Mouse (Mus musculus) layer of hippocampus, adult 2 months (tissue): ENCODE measurements around the gene Gm19668. TPM values are rescaled to one million over a fixed set of nuclear protein-coding genes. Genes with fewer than 3 reads are reported as not detected.
"Not testable (repeated sequence)": the region's sequence is repeated elsewhere in the genome, so short reads cannot be mapped to it uniquely, and the experiment has no call there.

Experiments
- DNase-seq, 2 experiments: peaks; one replicate each; pipeline ENCODE4 v3.0.0; 2022; ENCODE audit warnings: low spot score in 2 of 2
- H3K27ac ChIP-seq: fragments of 200-600 bp; 2 replicates; pipeline ENCODE4 v1.8.1; 2022
- H3K4me3 ChIP-seq: fragments of 200-600 bp; 2 replicates; pipeline ENCODE4 v1.8.1; 2022; ENCODE audit warnings: mild to moderate bottlenecking
- CTCF ChIP-seq: fragments of 200-600 bp; conservative IDR thresholded peaks from 2 replicates; pipeline ENCODE4 v1.8.1; 2022; ENCODE audit warnings: antibody characterized with exemption, mild to moderate bottlenecking, moderate library complexity
- total RNA-seq, 2 experiments: library from RNA; stranded (reverse); gene quantifications; 2 replicates each; pipeline ENCODE4 v1.2.3; 2021

Gm19668 gene
- total RNA-seq, 2 experiments from 2014 or later, result not detected

DNA sequence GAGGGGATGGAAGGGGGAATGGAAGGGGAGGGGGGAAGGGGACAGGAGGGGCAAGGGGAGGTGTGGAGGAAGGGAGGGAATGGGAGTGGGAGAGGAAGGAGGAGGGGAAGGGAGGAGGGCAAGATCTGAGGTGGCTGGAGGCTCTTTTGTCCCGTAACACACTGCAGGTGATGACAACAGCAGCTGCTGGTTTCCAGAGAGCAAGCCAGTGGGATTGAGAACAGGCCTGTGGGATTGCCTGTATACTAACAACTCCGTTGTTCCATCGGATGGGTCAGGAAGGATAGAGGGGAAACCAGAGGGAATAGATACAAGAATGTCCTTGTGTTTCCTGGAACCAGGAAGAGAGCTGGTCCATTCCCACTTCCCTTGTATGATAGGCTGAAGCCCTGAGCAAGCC is 1.3 kb downstream of the Gm19668 start:
- no peak for TF ChIP-seq CTCF
- no peak for DNase-seq
- no peak overlapping the region for H3K27ac ChIP-seq

DNA sequence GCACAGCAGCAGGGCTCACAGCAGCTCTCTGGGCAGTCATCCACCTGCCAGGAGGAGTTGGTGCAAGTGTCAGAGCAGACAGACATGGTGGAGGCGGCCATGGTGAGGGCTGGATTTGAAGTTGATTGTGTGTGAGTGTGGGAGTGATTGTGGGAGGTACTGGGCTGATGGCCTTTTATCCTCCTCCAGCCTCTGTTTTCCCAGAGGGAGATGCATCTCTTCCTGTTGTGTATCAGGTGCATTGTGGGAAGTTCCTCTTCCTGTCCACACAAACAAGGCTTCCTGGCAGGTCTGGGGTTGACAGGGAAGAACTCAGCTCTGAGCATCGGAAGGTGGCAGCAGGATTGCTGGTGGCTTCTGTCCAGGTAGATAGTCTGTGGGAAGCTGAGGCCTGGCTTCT is 4.0 kb downstream of the Gm19668 start, which contains the start of gene Gm9639:
Gm9639 (minus strand) TSS at position 101 of the 400 bp plus-strand sequence.
- TF ChIP-seq CTCF, result no peak
- Histone ChIP-seq H3K27ac (no peak within 1 kb of the TSS), H3K4me3 (no peak within 1 kb of the TSS)
- no peak for DNase-seq

More for the DNA sequence above, 1.3 kb downstream of the Gm19668 start:
- no peak overlapping the region for H3K4me3 ChIP-seq

DNA sequence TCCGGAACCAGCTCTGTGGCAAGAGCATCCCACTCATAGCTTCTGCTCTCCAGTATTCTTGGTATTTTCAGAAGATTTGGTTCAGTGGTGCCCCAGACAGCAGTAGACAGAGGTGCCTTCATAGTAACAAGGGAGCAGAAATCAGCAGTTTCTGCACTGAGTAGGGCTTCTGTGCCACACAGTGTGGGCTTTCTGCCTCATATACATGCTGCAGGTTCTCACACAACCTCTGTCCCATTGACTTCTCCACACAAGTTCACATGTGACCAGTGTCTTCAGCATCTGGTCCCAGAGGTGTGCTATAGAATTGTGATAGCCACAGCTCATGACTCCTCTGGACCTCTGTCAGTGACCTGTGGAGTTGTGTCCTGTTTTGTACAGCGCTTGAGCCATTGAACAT is 10.3 kb downstream of the Gm19668 start:
- no peak for DNase-seq
- Histone ChIP-seq H3K4me3 (no peak overlapping the region), H3K27ac (no peak overlapping the region)
- no peak for TF ChIP-seq CTCF

DNA sequence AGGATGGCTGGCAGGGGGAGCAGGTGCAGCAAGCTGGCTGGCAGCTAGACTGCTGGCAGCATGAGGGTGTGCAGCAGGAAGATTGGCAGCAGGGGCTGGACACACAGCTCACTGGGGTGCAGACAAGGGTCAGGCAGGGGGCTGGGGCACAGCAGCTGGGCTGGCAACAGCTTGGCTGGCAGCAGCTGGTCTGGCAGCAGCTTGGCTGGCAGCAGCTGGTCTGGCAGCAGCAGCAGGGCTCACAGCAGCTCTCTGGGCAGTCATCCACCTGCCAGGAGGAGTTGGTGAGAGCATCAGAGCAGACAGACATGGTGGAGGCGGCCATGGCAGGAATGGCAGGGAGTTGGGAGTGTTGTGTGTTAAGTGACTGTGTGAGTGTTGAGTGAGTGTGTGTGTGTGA is 11.1 kb downstream of the Gm19668 start, which contains the start of gene Gm7137:
Gm7137 (minus strand) TSS at position 325 of the 400 bp plus-strand sequence.
- H3K4me3 ChIP-seq, DNase-seq, H3K27ac ChIP-seq: not testable (repeated sequence)

- H3K27ac ChIP-seq, H3K4me3 ChIP-seq, DNase-seq: not testable (repeated sequence)
Observed at GRCm38 (mm10) chr10:77783396-77783795, 15.5 kb downstream of the Gm19668 start.

DNA sequence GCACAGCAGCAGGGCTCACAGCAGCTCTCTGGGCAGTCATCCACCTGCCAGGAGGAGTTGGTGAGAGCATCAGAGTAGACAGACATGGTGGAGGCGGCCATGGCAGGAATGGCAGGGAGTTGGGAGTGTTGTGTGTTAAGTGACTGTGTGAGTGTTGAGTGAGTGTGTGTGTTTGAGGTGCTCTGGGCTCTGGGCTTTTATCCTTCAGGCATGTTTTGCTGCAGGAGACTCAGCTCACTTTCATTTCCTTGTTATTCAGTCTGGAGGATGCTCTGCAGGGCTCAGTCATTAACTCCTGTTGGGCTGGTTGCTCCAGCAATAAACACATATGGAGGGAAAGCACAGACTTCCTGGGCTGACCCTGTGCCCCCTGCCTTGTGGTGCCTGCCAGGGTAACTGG is 16.5 kb downstream of the Gm19668 start, which contains the start of gene Gm3250:
Gm3250 (minus strand) TSS at position 101 of the 400 bp plus-strand sequence.
- DNase-seq, H3K4me3 ChIP-seq, H3K27ac ChIP-seq: not testable (repeated sequence)

GRCm38 (mm10) chr10:77776844-77777243 is 22.1 kb downstream of the Gm19668 start, which contains the start of gene Gm7138:
TSS of gene Gm7138 (minus strand) at chr10:77776944.
- not testable (repeated sequence) for DNase-seq

DNA sequence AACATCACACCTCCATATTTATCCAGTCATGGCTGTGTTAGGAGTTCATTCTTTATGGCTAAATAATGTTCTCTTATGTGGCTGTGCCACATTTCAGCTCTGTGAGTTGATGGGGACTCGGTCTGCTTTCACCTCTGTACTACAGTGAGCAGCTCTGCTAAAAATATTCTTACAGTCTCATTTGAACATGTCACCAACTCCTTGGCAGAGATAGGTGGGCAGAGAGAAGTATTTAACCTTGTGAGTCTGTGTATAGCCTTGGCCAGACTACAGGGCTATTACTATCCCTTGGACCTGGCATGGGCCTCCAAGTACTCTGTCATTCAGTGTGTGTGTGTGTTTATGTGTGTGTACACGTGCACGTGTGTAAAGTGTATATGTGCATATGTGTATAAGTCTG is 26.8 kb downstream of the Gm19668 start:
- DNase-seq, H3K4me3 ChIP-seq, H3K27ac ChIP-seq: not testable (repeated sequence)

More at GRCm38 (mm10) chr10:77776844-77777243, 22.1 kb downstream of the Gm19668 start, which contains the start of gene Gm7138:
- H3K27ac ChIP-seq, H3K4me3 ChIP-seq: not testable (repeated sequence)

GRCm38 (mm10) chr10:77771225-77771624 is 27.7 kb downstream of the Gm19668 start, which contains the start of gene Gm3238:
TSS of gene Gm3238 (minus strand) at chr10:77771325.
- H3K27ac ChIP-seq, H3K4me3 ChIP-seq, DNase-seq: not testable (repeated sequence)

DNA sequence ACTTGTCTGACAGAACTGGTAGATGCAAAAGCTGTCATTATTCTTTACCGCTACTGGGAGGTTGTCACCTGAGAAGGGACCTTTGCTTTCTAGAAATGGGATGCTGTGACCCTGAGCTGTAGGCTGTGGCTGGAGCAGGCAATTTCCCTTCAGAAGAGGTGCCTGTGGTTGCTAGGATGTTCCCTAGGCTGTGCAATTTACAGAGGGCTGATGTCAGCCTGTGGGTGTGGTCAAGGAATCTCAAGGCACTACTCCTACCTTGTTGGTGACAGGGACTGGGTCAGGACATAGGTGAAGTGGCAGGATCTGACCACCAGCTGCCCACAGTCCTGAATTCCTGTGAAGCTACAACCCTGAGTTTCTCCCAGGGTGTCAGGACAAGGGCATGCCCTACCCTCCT is 29.2 kb downstream of the Gm19668 start:
- no peak for DNase-seq
- no peak for TF ChIP-seq CTCF
- no peak overlapping the region for H3K27ac ChIP-seq
- H3K4me3 ChIP-seq, result no peak overlapping the region

GRCm38 (mm10) chr10:77759582-77759981 is 39.4 kb downstream of the Gm19668 start, which contains the start of gene Gm3233:
TSS of gene Gm3233 (minus strand) at chr10:77759682.
- not testable (repeated sequence) for DNase-seq, H3K4me3 ChIP-seq, H3K27ac ChIP-seq

- H3K4me3 ChIP-seq, result no peak overlapping the region
- no peak overlapping the region for H3K27ac ChIP-seq
- DNase-seq, result no peak
- TF ChIP-seq CTCF, result peak; percentile 44
Observed at GRCm38 (mm10) chr10:77753448-77753847, 45.5 kb downstream of the Gm19668 start.

GRCm38 (mm10) chr10:77752312-77752711 is 46.6 kb downstream of the Gm19668 start:
- DNase-seq, H3K27ac ChIP-seq, H3K4me3 ChIP-seq: not testable (repeated sequence)
- TF ChIP-seq CTCF, result peak; percentile 10; the same call in 1 of the 2 replicates

DNA sequence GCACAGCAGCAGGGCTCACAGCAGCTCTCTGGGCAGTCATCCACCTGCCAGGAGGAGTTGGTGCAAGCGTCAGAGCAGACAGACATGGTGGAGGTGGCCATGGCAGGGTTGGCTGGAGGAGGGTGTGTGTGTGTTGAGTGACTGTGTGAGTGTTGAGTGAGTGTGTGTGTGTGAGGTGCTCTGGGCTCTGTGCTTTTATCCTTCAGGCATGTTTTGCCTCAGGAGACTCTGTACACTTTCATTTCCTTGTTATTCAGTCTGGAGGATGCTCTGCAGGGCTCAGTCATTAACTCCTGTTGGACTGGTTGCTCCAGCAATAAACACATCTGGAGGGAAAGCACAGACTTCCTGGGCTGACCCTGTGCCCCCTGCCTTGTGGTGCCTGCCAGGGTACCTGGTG is 47.7 kb downstream of the Gm19668 start, which contains the start of gene Gm9736:
Gm9736 (minus strand) TSS at position 101 of the 400 bp plus-strand sequence.
- not testable (repeated sequence) for H3K27ac ChIP-seq, H3K4me3 ChIP-seq, DNase-seq

DNA sequence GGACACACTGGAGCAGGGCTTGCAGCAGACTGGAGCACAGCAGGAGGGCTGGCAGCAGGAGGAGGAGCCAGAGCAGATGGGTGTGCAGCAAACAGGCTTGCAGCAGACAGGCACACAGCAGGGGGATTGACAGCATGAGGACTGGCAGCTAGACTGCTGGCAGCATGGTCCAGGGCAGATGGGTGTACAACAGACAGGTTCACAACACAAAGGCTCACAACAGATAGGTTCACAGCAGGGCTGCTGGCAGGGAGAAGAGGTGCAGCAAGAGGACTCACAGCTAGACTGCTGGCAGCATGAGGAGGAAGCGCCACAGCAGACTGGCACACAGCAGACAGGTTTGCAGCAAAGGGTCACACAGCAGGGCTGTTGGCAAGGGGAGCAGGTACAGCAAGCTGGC is 48.2 kb downstream of the Gm19668 start:
- not testable (repeated sequence) for H3K27ac ChIP-seq, H3K4me3 ChIP-seq, DNase-seq

Other genes starting within 250 kb of the Gm19668 start
- gene Pttg1ip, start 217.4 kb downstream of the Gm19668 start, total RNA-seq, result 10 to 100 TPM; 76.9 to 77.5 TPM
- gene Sumo3, start 193.0 kb downstream of the Gm19668 start, total RNA-seq, result 100 to 1,000 TPM; 131 to 138 TPM
- 10 to 100 TPM; 18.3 to 27.0 TPM for gene Gm49325, start 192.9 kb downstream of the Gm19668 start, total RNA-seq
- 10 to 100 TPM; 81.6 to 95.4 TPM for gene Ube2g2, start 176.9 kb downstream of the Gm19668 start, total RNA-seq
- gene Tspear, start 112.6 kb downstream of the Gm19668 start, total RNA-seq, result not detected
- gene Gm19402, start 108.4 kb downstream of the Gm19668 start, total RNA-seq, result not detected
- gene Gm9508, start 101.9 kb downstream of the Gm19668 start, total RNA-seq, result not detected
- gene Gm10272, start 92.5 kb downstream of the Gm19668 start, total RNA-seq, result not detected
- not detected for gene Gm10024, start 87.7 kb downstream of the Gm19668 start, total RNA-seq
- gene Gm10142, start 83.3 kb downstream of the Gm19668 start, total RNA-seq, result not detected
- not detected for gene Krtap12-1, start 78.5 kb downstream of the Gm19668 start, total RNA-seq
- gene Gm10100, start 72.6 kb downstream of the Gm19668 start, total RNA-seq, result not detected
- not detected for gene Gm18596, start 56.5 kb downstream of the Gm19668 start, total RNA-seq
- gene Gm9736, start 47.8 kb downstream of the Gm19668 start, total RNA-seq, result not detected
- gene Gm3233, start 39.5 kb downstream of the Gm19668 start, total RNA-seq, result not detected
- gene Gm3238, start 27.8 kb downstream of the Gm19668 start, total RNA-seq, result not detected
- not detected for gene Gm7138, start 22.2 kb downstream of the Gm19668 start, total RNA-seq
- not detected for gene Gm3250, start 16.6 kb downstream of the Gm19668 start, total RNA-seq
- not detected for gene Gm7137, start 10.9 kb downstream of the Gm19668 start, total RNA-seq
- not detected for gene Gm9639, start 4.1 kb downstream of the Gm19668 start, total RNA-seq
- not detected for gene Gm9507, start 12.7 kb upstream of the Gm19668 start, total RNA-seq
- gene Gm2696, start 15.5 kb upstream of the Gm19668 start, total RNA-seq, result not detected
- gene Krtap10-4, start 28.0 kb upstream of the Gm19668 start, total RNA-seq, result not detected
- gene Krtap10-10, start 36.8 kb upstream of the Gm19668 start, total RNA-seq, result not detected
- gene Gm36176, start 47.7 kb upstream of the Gm19668 start, total RNA-seq, result not detected
- gene Gm10318, start 53.7 kb upstream of the Gm19668 start, total RNA-seq, result not detected
- not detected for gene Gm3285, start 62.8 kb upstream of the Gm19668 start, total RNA-seq
- 1 to 10 TPM; 3.6 to 3.7 TPM for gene Lrrc3, start 103.4 kb upstream of the Gm19668 start, total RNA-seq
- 10 to 100 TPM; 37.4 to 41.5 TPM for gene Trpm2, start 171.4 kb upstream of the Gm19668 start, total RNA-seq
- gene 1810043G02Rik, start 179.4 kb upstream of the Gm19668 start, total RNA-seq, result 10 to 100 TPM; 37.1 to 44.4 TPM
- gene Pfkl, start 210.9 kb upstream of the Gm19668 start, total RNA-seq, result 100 to 1,000 TPM; 232 to 233 TPM
- not detected for gene Dnmt3l, start 242.8 kb upstream of the Gm19668 start, total RNA-seq
- gene Aire, start 244.5 kb upstream of the Gm19668 start, total RNA-seq, result under 1 TPM; 0.46 to 0.54 TPM